Mouse (Mus musculus) limb, embryonic 14.5 days (tissue): ENCODE data around the gene Polg2. TPM values are rescaled to one million over a fixed set of nuclear protein-coding genes. Genes with fewer than 3 reads are reported as not detected.
"Not testable (repeated sequence)": the region's sequence is repeated elsewhere in the genome, so short reads cannot be mapped to it uniquely, and the experiment has no call there.

Experiments used
- ATAC-seq: fragments of 200-750 bp; cut with Nextera tagmentation; 2 replicates; pipeline ENCODE4 v1.8.0; 2017; ENCODE audit warnings: low read depth, moderate number of reproducible peaks, moderate TSS enrichment; ENCODE audit not compliant: low FRiP score
- DNase-seq: peaks from one replicate; pipeline ENCODE4 v3.0.0-alpha.2; 2015; ENCODE audit warnings: low spot score
- H3K27ac ChIP-seq: fragments of 300-500 bp; sonication (generic); replicated peaks from 2 replicates; pipeline ENCODE4 v1.5.1; 2014; ENCODE audit warnings: low read depth, mild to moderate bottlenecking, low read length, moderate library complexity, mixed read lengths
- H3K27me3 ChIP-seq: fragments of 300-500 bp; sonication (generic); 2 replicates; pipeline ENCODE4 v1.6.1; 2014; ENCODE audit warnings: low read length, mixed read lengths; ENCODE audit not compliant: control insufficient read depth, insufficient read depth
- H3K36me3 ChIP-seq: fragments of 300-500 bp; sonication (generic); 2 replicates; pipeline ENCODE4 v1.6.1; 2014; ENCODE audit warnings: mild to moderate bottlenecking, low read length, moderate library complexity, mixed read lengths; ENCODE audit not compliant: control insufficient read depth, insufficient read depth
- H3K4me1 ChIP-seq: fragments of 300-500 bp; sonication (generic); 2 replicates; pipeline ENCODE4 v1.6.1; 2014; ENCODE audit warnings: antibody characterized with exemption, low read length, mixed read lengths; ENCODE audit not compliant: control insufficient read depth, insufficient read depth
- H3K4me2 ChIP-seq: fragments of 300-500 bp; sonication (generic); replicated peaks from 2 replicates; pipeline ENCODE4 v1.6.1; 2014; ENCODE audit warnings: low read depth, mild to moderate bottlenecking, low read length, moderate library complexity; ENCODE audit not compliant: severe bottlenecking
- H3K4me3 ChIP-seq: fragments of 300-500 bp; sonication (generic); replicated peaks from 2 replicates; pipeline ENCODE4 v1.5.1; 2014; ENCODE audit warnings: low read length
- H3K9ac ChIP-seq: fragments of 300-500 bp; sonication (generic); 2 replicates; pipeline ENCODE4 v1.6.1; 2014; ENCODE audit warnings: mild to moderate bottlenecking, low read depth, low read length, moderate library complexity; ENCODE audit not compliant: severe bottlenecking
- H3K9me3 ChIP-seq: fragments of 300-500 bp; sonication (generic); 2 replicates; pipeline ENCODE4 v1.6.1; 2016; ENCODE audit warnings: low read length; ENCODE audit not compliant: control insufficient read depth
- POLR2A ChIP-seq: fragments of 200-500 bp; IDR thresholded peaks from 2 replicates; pipeline ENCODE4 v1.8.0; 2012; ENCODE audit warnings: inconsistent platforms, mild to moderate bottlenecking, moderate library complexity, borderline replicate concordance; ENCODE audit not compliant: insufficient read depth, insufficient read length; ENCODE audit errors: extremely low read depth
- WGBS: fragments of 180-500 bp; shearing (Covaris S2); extraction: QIAGEN DNeasy Blood & Tissue Kit; methylation state at CpG from one replicate; pipeline ENCODE4 v1.1.7; 2014; 5-methylcytosine and 5-hydroxymethylcytosine counted together
- polyA plus RNA-seq, 2 experiments: library from polyadenylated mRNA; depleted of rRNA in 1 of 2; stranded (reverse) in 1 of 2; unstranded in 1 of 2; fragments of >200 nt; fragmentation: Nextera tagmentation in 1 of 2; extraction: Ambion mirVana in 1 of 2; gene quantifications; 2 replicates each; pipeline versions ENCODE4 v1.2.1 to v1.2.3; 2012 to 2014

Polg2 gene
- polyA plus RNA-seq, 2 experiments, result 12.7 to 13.6 TPM

DNA sequence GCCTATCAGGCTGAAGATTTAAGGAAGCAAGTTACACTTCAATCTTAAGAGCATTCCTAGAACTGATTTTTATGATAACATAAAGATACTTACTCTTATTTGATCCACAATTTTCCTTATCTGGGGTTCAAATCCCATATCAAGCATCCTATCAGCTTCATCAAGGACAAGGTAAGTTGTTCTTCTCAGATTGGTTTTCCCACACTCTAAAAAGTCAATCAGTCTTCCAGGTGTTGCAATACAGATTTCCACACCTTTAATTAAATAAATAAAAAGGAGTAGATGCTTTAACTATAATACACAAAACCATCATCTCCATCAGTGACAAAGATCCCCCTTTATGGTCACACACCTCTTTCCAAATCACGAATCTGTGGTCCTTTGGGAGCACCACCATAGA lies 5.7 kb upstream of the Polg2 start:
- H3K9me3 ChIP-seq, result no peaks in the 10 kb centered on the region

DNA sequence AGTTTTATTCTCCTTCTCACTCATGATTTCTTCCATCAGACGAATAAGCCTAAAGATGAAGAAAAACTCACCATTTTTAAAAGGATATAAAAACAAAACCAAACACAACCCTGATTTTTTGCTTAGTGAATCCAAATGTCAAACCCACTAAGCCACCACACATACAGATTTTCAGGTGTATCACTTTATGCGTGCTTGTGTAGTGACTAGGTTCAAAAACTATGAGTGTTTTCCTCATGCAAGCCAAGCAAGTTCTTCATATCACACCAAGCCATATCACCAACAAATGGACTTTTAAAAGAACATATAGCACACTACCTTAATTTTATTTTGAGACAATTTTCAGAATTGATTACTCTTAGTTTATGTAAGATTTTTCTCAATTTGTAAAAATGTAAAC lies 5.1 kb upstream of the Polg2 start:
- WGBS, result 85% methylated on average over 2 of the region's 2 CpGs
- no peaks in the 10 kb centered on the region for H3K9me3 ChIP-seq
- no peak for ATAC-seq
- H3K9ac ChIP-seq, result no peak overlapping the region
- no peak overlapping the region for H3K4me2 ChIP-seq
- no peak for TF ChIP-seq POLR2A
- no peak overlapping the region for H3K27ac ChIP-seq
- H3K4me3 ChIP-seq, result no peak overlapping the region
- peaks cover 73% of the 10 kb centered on the region for H3K36me3 ChIP-seq
- H3K4me1 ChIP-seq, result peaks cover 13% of the 10 kb centered on the region
- H3K27me3 ChIP-seq, result no peaks in the 10 kb centered on the region
- no peak for DNase-seq

More for the DNA sequence above, 5.7 kb upstream of the Polg2 start:
- Histone ChIP-seq H3K27ac (no peak overlapping the region), H3K9ac (no peak overlapping the region), H3K4me2 (no peak overlapping the region), H3K4me1 (peaks cover 13% of the 10 kb centered on the region), H3K27me3 (no peaks in the 10 kb centered on the region), H3K4me3 (peak overlapping the region; percentile 95; the same call in 1 of the 2 replicates), H3K36me3 (peaks cover 68% of the 10 kb centered on the region)
- TF ChIP-seq POLR2A, result no peak
- WGBS, result 76% methylated on average over 1 of the region's 1 CpGs
- ATAC-seq (no peak), DNase-seq (no peak)

DNA sequence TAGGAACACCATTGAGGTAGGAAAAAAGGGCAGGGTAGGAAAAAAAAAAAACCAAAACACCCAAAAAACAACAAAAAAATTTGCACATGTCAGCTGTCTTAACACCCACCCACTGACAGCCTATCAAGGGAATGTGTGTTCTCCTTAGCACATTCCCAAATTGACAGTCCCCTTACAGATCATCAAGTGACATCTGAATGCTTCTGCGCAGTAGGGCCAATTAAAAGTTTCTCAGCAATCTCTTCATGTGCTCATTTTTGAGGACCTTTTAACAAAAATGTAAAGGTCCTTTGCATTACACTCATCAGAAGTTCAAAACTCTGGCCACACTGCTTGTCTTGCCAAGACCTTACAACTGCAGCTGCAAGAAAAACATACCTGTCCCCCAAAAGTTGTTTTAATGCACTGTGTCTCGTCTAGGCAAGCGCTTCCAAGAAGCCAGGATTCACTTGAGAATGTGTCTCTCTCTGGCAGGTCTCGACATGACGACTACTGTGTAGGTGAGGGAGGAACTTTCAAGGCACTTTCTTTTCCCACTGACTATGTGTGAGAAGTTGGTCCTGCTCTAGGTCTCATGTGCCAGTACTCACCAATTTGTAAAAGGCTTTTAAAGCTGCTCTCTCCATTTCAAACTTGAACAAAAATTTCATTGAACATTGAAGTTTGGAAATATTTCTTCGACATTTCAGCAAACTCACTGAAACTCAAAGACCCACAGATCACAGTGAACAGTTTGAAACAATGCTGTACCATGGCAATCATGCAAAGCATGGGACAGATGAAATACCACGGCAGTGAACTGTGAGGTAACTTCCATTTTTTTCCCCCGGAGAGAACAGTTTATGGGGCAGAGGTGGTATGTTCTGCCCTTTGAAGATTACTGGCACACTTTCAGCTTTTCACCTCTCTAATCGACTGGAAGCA lies 3.8 kb upstream of the Polg2 start:
- Histone ChIP-seq H3K36me3 (peaks cover 73% of the 10 kb centered on the region), H3K4me3 (no peak overlapping the region), H3K9me3 (no peaks in the 10 kb centered on the region), H3K27me3 (no peaks in the 10 kb centered on the region), H3K27ac (no peak overlapping the region), H3K4me1 (peaks cover 13% of the 10 kb centered on the region), H3K9ac (no peak overlapping the region), H3K4me2 (no peak overlapping the region)
- WGBS, result 77% methylated on average over 9 of the region's 9 CpGs
- TF ChIP-seq POLR2A, result no peak
- DNase-seq, result no peak
- no peak for ATAC-seq

GRCm38 (mm10) chr11:106782271-106782670 lies 2.9 kb upstream of the Polg2 start:
- not testable (repeated sequence) for H3K27me3 ChIP-seq, H3K4me2 ChIP-seq, H3K27ac ChIP-seq, H3K4me3 ChIP-seq, DNase-seq, ATAC-seq, H3K9me3 ChIP-seq, H3K9ac ChIP-seq
- H3K4me1 ChIP-seq, result peaks cover 13% of the 10 kb centered on the region
- H3K36me3 ChIP-seq, result peaks cover 73% of the 10 kb centered on the region
- 86% methylated on average over 7 of the region's 7 CpGs for WGBS

DNA sequence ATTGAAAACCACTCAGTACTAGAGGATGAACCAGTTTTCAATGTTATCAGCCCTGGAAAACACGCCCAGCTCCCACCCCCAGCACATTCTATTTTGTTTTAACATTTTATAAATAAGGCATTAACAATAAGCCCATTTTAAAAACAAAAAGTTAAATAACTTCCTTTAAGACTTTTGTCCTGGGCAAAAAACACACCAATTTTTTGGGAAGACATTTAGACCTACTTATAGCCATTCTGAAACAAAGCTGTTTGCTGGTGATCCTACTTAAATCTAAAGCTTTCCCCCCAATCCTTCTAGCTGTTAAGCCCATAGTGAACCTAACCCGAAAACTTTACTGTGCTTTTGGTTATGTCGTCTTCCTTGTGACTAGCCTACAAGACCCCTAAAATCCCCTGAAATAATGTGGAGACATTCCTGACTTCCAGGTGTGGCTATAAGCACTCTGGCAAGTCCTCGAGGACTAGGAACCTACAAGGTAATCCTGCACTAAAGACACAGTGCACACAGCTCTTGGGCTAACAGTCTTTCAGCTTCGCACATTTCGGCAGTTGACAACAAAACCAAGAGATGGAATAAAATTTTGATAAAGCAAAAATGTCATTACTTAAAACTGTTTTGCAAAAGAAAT lies 1.4 kb upstream of the Polg2 start:
- no peak overlapping the region for H3K27ac ChIP-seq
- H3K4me2 ChIP-seq, result no peak overlapping the region
- no peak for ATAC-seq
- 72% methylated on average over 6 of the region's 6 CpGs for WGBS
- H3K27me3 ChIP-seq, result no peaks in the 10 kb centered on the region
- no peak overlapping the region for H3K9ac ChIP-seq
- H3K4me1 ChIP-seq, result peaks cover 6% of the 10 kb centered on the region
- no peaks in the 10 kb centered on the region for H3K9me3 ChIP-seq
- TF ChIP-seq POLR2A, result no peak
- no peak for DNase-seq
- no peak overlapping the region for H3K4me3 ChIP-seq
- peaks cover 66% of the 10 kb centered on the region for H3K36me3 ChIP-seq
